Mouse (Mus musculus) heart, postnatal 14 days (tissue): ENCODE data around the gene Mucl3. TPM values are rescaled to one million over a fixed set of nuclear protein-coding genes. Genes with fewer than 3 reads are reported as not detected.

Experiments
- DNase-seq, 2 experiments: peaks; one replicate each; pipeline ENCODE4 v3.0.0; 2021 to 2022
- intact Hi-C: fragments of 180-260 bp; cut with DNase I; formaldehyde crosslinking; loops from one replicate; pipeline ENCODE4 v1.15.1; 2025
- long read RNA-seq, 2 experiments: library from polyadenylated mRNA; stranded (forward); transcript quantifications; one replicate each; pipeline ENCODE4 v2.0.0; 2021
- total RNA-seq, 2 experiments: library from RNA; stranded (reverse); gene quantifications; 2 replicates each; pipeline ENCODE4 v1.2.3; 2021

Gene Mucl3
- not detected for total RNA-seq
- long read RNA-seq, experiment 1: 0 reads
- long read RNA-seq, experiment 2: 0 reads

- DNase-seq: no peak
- intact Hi-C loops: no loop called here
Measured at GRCm38 (mm10) chr17:35643609-35644236, at the start of gene Mucl3. Gene Mucl3, minus strand, starts transcription at chr17:35643695.

- no peak for DNase-seq
- intact Hi-C loops: loop anchor here (5.0 kb wide), 1 partner anchor 35 kb away; no protein-coding TSS in a partner anchor
Measured at GRCm38 (mm10) chr17:35692368-35692767, 48.9 kb upstream of the Mucl3 start.

GRCm38 (mm10) chr17:35691811-35692210 lies 48.3 kb upstream of the Mucl3 start:
- intact Hi-C loops: loop anchor here (5.0 kb wide), 1 partner anchor 35 kb away; no protein-coding TSS in a partner anchor

GRCm38 (mm10) chr17:35689936-35690645 lies 46.6 kb upstream of the Mucl3 start:
- no peak for DNase-seq
- intact Hi-C loops: loop anchor here (5.0 kb wide), 1 partner anchor 37 kb away; no protein-coding TSS in a partner anchor

More at GRCm38 (mm10) chr17:35691811-35692210, 48.3 kb upstream of the Mucl3 start:
- no peak for DNase-seq

GRCm38 (mm10) chr17:35688347-35689175 lies 45.1 kb upstream of the Mucl3 start:
- DNase-seq: no peak

GRCm38 (mm10) chr17:35685061-35685460 lies 41.6 kb upstream of the Mucl3 start:
- DNase-seq: no peak
- intact Hi-C loops: no loop called here

More at GRCm38 (mm10) chr17:35688347-35689175, 45.1 kb upstream of the Mucl3 start:
- intact Hi-C loops: no loop called here

GRCm38 (mm10) chr17:35681986-35682385 lies 38.5 kb upstream of the Mucl3 start:
- intact Hi-C loops: no loop called here
- no peak for DNase-seq

- no peak for DNase-seq
- intact Hi-C loops: no loop called here
Measured at GRCm38 (mm10) chr17:35680591-35680990, 37.1 kb upstream of the Mucl3 start.

- DNase-seq: peak; percentile 82 to 91
- intact Hi-C loops: no loop called here
Measured at GRCm38 (mm10) chr17:35673416-35674035, 30.0 kb upstream of the Mucl3 start, which contains the start of gene Gtf2h4. Gene Gtf2h4, minus strand, starts transcription at chr17:35673739.

- intact Hi-C loops: no loop called here
Measured at GRCm38 (mm10) chr17:35672527-35672926, 29.0 kb upstream of the Mucl3 start.

GRCm38 (mm10) chr17:35671846-35672245 lies 28.4 kb upstream of the Mucl3 start:
- DNase-seq: no peak
- intact Hi-C loops: no loop called here

More at GRCm38 (mm10) chr17:35672527-35672926, 29.0 kb upstream of the Mucl3 start:
- DNase-seq: no peak

GRCm38 (mm10) chr17:35669731-35670130 lies 26.2 kb upstream of the Mucl3 start:
- DNase-seq: no peak
- intact Hi-C loops: no loop called here

GRCm38 (mm10) chr17:35667334-35668065 lies 24.0 kb upstream of the Mucl3 start, which contains the start of gene Vars2:
Gene Vars2, minus strand, starts transcription at chr17:35667592.
- intact Hi-C loops: no loop called here
- DNase-seq: peak; percentile 98 to 99

GRCm38 (mm10) chr17:35666851-35667256 lies 23.4 kb upstream of the Mucl3 start:
- intact Hi-C loops: no loop called here
- no peak for DNase-seq

- peak in 1 of 2 experiments; percentile 21 for DNase-seq
- intact Hi-C loops: no loop called here
Measured at GRCm38 (mm10) chr17:35665957-35666515, 22.5 kb upstream of the Mucl3 start.

- no peak for DNase-seq
- intact Hi-C loops: no loop called here
Measured at GRCm38 (mm10) chr17:35653086-35653485, 9.6 kb upstream of the Mucl3 start.

GRCm38 (mm10) chr17:35649429-35649828 lies 5.9 kb upstream of the Mucl3 start:
- intact Hi-C loops: no loop called here
- DNase-seq: no peak

- intact Hi-C loops: no loop called here
Measured at GRCm38 (mm10) chr17:35639352-35639751, 4.1 kb downstream of the Mucl3 start.

More at GRCm38 (mm10) chr17:35639352-35639751, 4.1 kb downstream of the Mucl3 start:
- DNase-seq: no peak
